Mouse (Mus musculus) thymus, adult 2 months (tissue): ENCODE results near the gene Lamtor5.

Source experiments
- CTCF ChIP-seq: fragments of 200-500 bp; IDR thresholded peaks from 2 replicates; pipeline ENCODE4 v1.5.1; 2012; ENCODE audit warnings: mild to moderate bottlenecking, control low read depth, low read length, moderate library complexity, borderline replicate concordance; ENCODE audit not compliant: control insufficient read depth, poor library complexity, insufficient read depth; ENCODE audit errors: extremely low read depth
- POLR2A ChIP-seq: fragments of 200-500 bp; IDR thresholded peaks from 2 replicates; pipeline ENCODE4 v1.6.1; 2012; ENCODE audit warnings: mild to moderate bottlenecking, low read length, control low read depth, moderate library complexity; ENCODE audit not compliant: control insufficient read depth, poor library complexity, insufficient read depth; ENCODE audit errors: extremely low read depth

- TF ChIP-seq CTCF (no peak), POLR2A (no peak)
Observed at GRCm38 (mm10) chr3:107256724-107257123, 21.9 kb upstream of the Lamtor5 start.
